ENCODE assay signal across 26 mouse cellular contexts in genomic region chr2:68334945-68335344, GRCm38 (mm10).
DNase-seq lines count a peak whose midpoint lies in the region; ATAC-seq and TF ChIP-seq lines count a peak whose summit lies in the region.
"Had no signal": no experiment of that assay in that cellular context is flagged by ENCODE, and none has a peak within 500 bp of the region (broad histone marks: within the 10 kb centered on the region; RNA-seq: fewer than 3 reads in every experiment).

No protein-coding gene starts in this region.

- no peak for TF ChIP-seq EP300 in heart, postnatal 0 days (IDR thresholded peaks at IDR 0.05; ENCODE audit: low read depth)

- peak; percentile 27 for DNase-seq in heart, adult 11 months
- no peak for DNase-seq in heart, postnatal 0 days (ENCODE audit: low spot score)
- no peak for DNase-seq in heart, postnatal 36 days
- DNase-seq: adrenal gland, adult 8-10 months; adrenal gland, postnatal 25 days; cerebellum, adult 11-12 months; cerebellum, adult 8-10 months; cerebellum, postnatal 10 days; cerebellum, postnatal 36 days; embryo, embryonic 11 days; gastrocnemius, postnatal 14 days; heart, adult 18-20 months; heart, postnatal 4 days; kidney, adult 11 months; kidney, adult 8-10 months had no signal

- no peak overlapping the region for H3K4me2 ChIP-seq in heart, embryonic 12.5 days
- no peak overlapping the region for H3K4me2 ChIP-seq in heart, postnatal 0 days (ENCODE audit: low read depth, low read length)
- H3K4me2 ChIP-seq: embryonic facial prominence, embryonic 13.5 days; heart, embryonic 15.5 days; hindbrain, embryonic 14.5 days had no signal

- no peaks in the 10 kb centered on the region for H3K27me3 ChIP-seq in heart, embryonic 12.5 days (replicated peaks)
- H3K27me3 ChIP-seq in heart, postnatal 0 days (ENCODE audit: control insufficient read depth, insufficient read depth, low read length), result no peaks in the 10 kb centered on the region
- H3K27me3 ChIP-seq: embryonic facial prominence, embryonic 13.5 days; heart, embryonic 15.5 days had no signal

- H3K36me3 ChIP-seq in heart, embryonic 12.5 days, result peaks cover 11% of the 10 kb centered on the region; the same call in 1 of the 2 replicates
- peaks cover 22% of the 10 kb centered on the region for H3K36me3 ChIP-seq in heart, postnatal 0 days (replicated peaks; ENCODE audit: control insufficient read depth, insufficient read depth, low read length)
- H3K36me3 ChIP-seq: embryonic facial prominence, embryonic 10.5 days; embryonic facial prominence, embryonic 13.5 days; heart, embryonic 15.5 days had no signal

- H3K9me3 ChIP-seq in heart, embryonic 12.5 days (replicated peaks), result no peaks in the 10 kb centered on the region
- H3K9me3 ChIP-seq in heart, postnatal 0 days (replicated peaks; ENCODE audit: control insufficient read depth, low read length), result no peaks in the 10 kb centered on the region
- H3K9me3 ChIP-seq: embryonic facial prominence, embryonic 10.5 days; embryonic facial prominence, embryonic 13.5 days; heart, embryonic 15.5 days had no signal

- intact Hi-C loops in heart, postnatal 36 days (cut with DNase I), result loop anchor here (10.0 kb wide), 1 partner anchor 1110 kb away; no protein-coding TSS in a partner anchor

- no peak for ATAC-seq in heart, embryonic 12.5 days (ENCODE audit: insufficient number of reproducible peaks, low FRiP score)
- ATAC-seq in heart, postnatal 0 days (ENCODE audit: insufficient read depth, low read depth), result no peak; the same call in 1 of the 2 replicates
- ATAC-seq in CD4-positive, CD25-positive, alpha-beta regulatory T cell, adult 4 months, result peak; percentile 49
- peak; percentile 36 for ATAC-seq in inflammation-experienced regulatory T-cells, adult 6 months
- ATAC-seq: activated CD4-positive, CD25-positive, alpha-beta regulatory T cell, adult 4 months; forebrain, embryonic 16.5 days; hindbrain, postnatal 0 days had no signal

- no peak for TF ChIP-seq CTCF in heart, postnatal 0 days (IDR thresholded peaks at IDR 0.05; ENCODE audit: low read depth)

- WGBS in heart, embryonic 12.5 days, result 68% methylated on average over 5 of the region's 5 CpGs
- 53% methylated on average over 5 of the region's 5 CpGs for WGBS in heart, postnatal 0 days

- no peak overlapping the region for H3K27ac ChIP-seq in heart, embryonic 12.5 days (ENCODE audit: poor library complexity, severe bottlenecking)
- H3K27ac ChIP-seq in heart, postnatal 0 days (ENCODE audit: low read depth), result 0 out of 2 replicates have a peak overlapping the region, but pooled peaks have one; percentile 40
- H3K27ac ChIP-seq: embryonic facial prominence, embryonic 10.5 days; embryonic facial prominence, embryonic 13.5 days; heart, embryonic 15.5 days; hindbrain, embryonic 14.5 days; hindbrain, postnatal 0 days had no signal

- H3K4me3 ChIP-seq in heart, embryonic 12.5 days, result no peak overlapping the region
- no peak overlapping the region for H3K4me3 ChIP-seq in heart, postnatal 0 days (ENCODE audit: low read depth, low read length)
- H3K4me3 ChIP-seq: embryonic facial prominence, embryonic 10.5 days; embryonic facial prominence, embryonic 13.5 days; erythroblast, embryonic 14.5 days; heart, embryonic 15.5 days had no signal

- H3K9ac ChIP-seq in heart, embryonic 12.5 days, result no peak overlapping the region
- H3K9ac ChIP-seq in heart, postnatal 0 days (replicated peaks; ENCODE audit: low read depth, low read length), result no peak overlapping the region
- H3K9ac ChIP-seq: embryonic facial prominence, embryonic 13.5 days; heart, embryonic 15.5 days; hindbrain, embryonic 14.5 days had no signal

- 0 out of 2 replicates have a peak, but pooled peaks cover 7% of the 10 kb centered on the region for H3K4me1 ChIP-seq in heart, embryonic 12.5 days (replicated peaks)
- H3K4me1 ChIP-seq in heart, postnatal 0 days (ENCODE audit: control insufficient read depth, insufficient read depth), result peaks cover 12% of the 10 kb centered on the region
- H3K4me1 ChIP-seq: embryonic facial prominence, embryonic 13.5 days had no signal

Comparison
In these comparisons a context has a peak if more than half of its experiments do, and no peak if none do; other contexts are left out.
1. ATAC-seq: peak in CD4-positive, CD25-positive, alpha-beta regulatory T cell, adult 4 months (single experiment) and inflammation-experienced regulatory T-cells, adult 6 months (single experiment); none in heart, embryonic 12.5 days (single experiment) and heart, postnatal 0 days (single experiment).